Mouse (Mus musculus) neural tube, embryonic 15.5 days (tissue): ENCODE data around the gene Slc39a11. TPM values are rescaled to one million over a fixed set of nuclear protein-coding genes. Genes with fewer than 3 reads are reported as not detected.

ENCODE experiments used
- ATAC-seq: fragments of 200-750 bp; cut with Nextera tagmentation; 2 replicates; pipeline ENCODE4 v1.8.0; 2017; ENCODE audit warnings: mild to moderate bottlenecking, moderate TSS enrichment, moderate library complexity; ENCODE audit not compliant: low FRiP score
- H3K27ac ChIP-seq: fragments of 300-500 bp; sonication (generic); replicated peaks from 2 replicates; pipeline ENCODE4 v1.5.1; 2015; ENCODE audit warnings: mild to moderate bottlenecking, inconsistent platforms
- H3K27me3 ChIP-seq: fragments of 300-500 bp; sonication (generic); replicated peaks from 2 replicates; pipeline ENCODE4 v1.6.1; 2015; ENCODE audit warnings: inconsistent platforms
- H3K36me3 ChIP-seq: fragments of 300-500 bp; sonication (generic); 2 replicates; pipeline ENCODE4 v1.6.1; 2015; ENCODE audit warnings: inconsistent platforms
- H3K4me1 ChIP-seq: fragments of 300-500 bp; sonication (generic); 2 replicates; pipeline ENCODE4 v1.6.1; 2015; ENCODE audit warnings: inconsistent platforms
- H3K4me2 ChIP-seq: fragments of 300-500 bp; sonication (generic); 2 replicates; pipeline ENCODE4 v1.6.1; 2015; ENCODE audit warnings: inconsistent platforms, mild to moderate bottlenecking, moderate library complexity
- H3K4me3 ChIP-seq: fragments of 300-500 bp; sonication (generic); replicated peaks from 2 replicates; pipeline ENCODE4 v1.5.1; 2015; ENCODE audit warnings: mild to moderate bottlenecking, inconsistent platforms
- H3K9ac ChIP-seq: fragments of 300-500 bp; sonication (generic); replicated peaks from 2 replicates; pipeline ENCODE4 v1.6.1; 2015; ENCODE audit warnings: mild to moderate bottlenecking, inconsistent platforms
- H3K9me3 ChIP-seq: fragments of 300-500 bp; sonication (generic); replicated peaks from 2 replicates; pipeline ENCODE4 v1.6.1; 2016; ENCODE audit warnings: inconsistent platforms
- WGBS: fragments of 180-500 bp; shearing (Covaris S2); methylation state at CpG from one replicate; pipeline ENCODE4 v1.1.7; 2015; ENCODE audit warnings: mixed read lengths; 5-methylcytosine and 5-hydroxymethylcytosine counted together
- polyA plus RNA-seq: library from polyadenylated mRNA; unstranded; fragments of >200 nt; fragmentation: Nextera tagmentation; extraction: Ambion mirVana; gene quantifications from 2 replicates; pipeline ENCODE4 v1.2.1, GENCODE M21; 2015

Slc39a11 gene
- polyA plus RNA-seq, 1 experiment from 2014 or later: 27.7 TPM

DNA sequence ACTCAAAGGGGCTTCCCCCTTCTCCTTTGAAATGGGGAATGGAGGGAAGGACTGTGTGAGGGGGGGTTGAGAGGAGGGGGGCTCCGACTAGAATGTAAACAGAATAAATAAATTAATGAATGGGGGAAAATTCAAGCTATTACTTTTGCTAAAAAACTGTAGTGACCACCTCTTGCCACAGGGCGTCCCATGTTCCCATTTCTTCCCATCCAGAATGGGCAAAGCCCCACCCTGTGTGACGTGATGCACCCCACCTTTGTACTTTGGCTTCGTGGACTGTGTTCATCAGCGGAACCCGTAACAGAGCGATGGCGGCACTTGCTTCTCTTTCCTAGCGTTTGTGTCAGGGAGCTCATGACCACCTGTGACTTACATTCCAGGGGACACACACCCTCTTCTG, 273.8 kb downstream of the Slc39a11 start:
- H3K9ac ChIP-seq: no peak overlapping the region
- H3K27me3 ChIP-seq: no peaks in the 10 kb centered on the region
- H3K36me3 ChIP-seq: no peaks in the 10 kb centered on the region
- no peak overlapping the region for H3K4me3 ChIP-seq
- H3K4me1 ChIP-seq: peaks cover 12% of the 10 kb centered on the region; the same call in 1 of the 2 replicates
- 87% methylated on average over 9 of the region's 9 CpGs for WGBS
- H3K27ac ChIP-seq: no peak overlapping the region
- no peak for ATAC-seq
- H3K4me2 ChIP-seq: no peak overlapping the region
- no peaks in the 10 kb centered on the region for H3K9me3 ChIP-seq

DNA sequence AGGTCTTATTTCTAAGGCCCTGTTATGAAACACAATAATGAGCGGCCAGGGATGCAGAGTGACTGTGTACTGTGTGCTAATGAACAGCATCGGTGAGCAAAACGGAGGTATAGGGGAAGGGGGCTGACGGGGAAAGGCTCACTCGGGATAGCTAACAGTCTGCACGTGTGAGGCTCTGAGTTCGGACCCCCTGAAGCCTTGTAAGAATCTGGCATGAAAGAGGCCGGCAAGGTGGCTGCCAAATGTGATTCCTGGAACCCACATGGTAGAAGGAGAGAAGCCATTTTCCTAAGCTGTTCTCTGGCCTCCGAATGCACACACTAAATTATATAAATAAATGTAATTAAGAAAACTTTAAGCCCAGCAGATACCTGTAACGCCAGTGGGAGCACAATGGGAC, 276.0 kb downstream of the Slc39a11 start:
- Histone ChIP-seq H3K27me3 (no peaks in the 10 kb centered on the region), H3K27ac (no peak overlapping the region), H3K9me3 (no peaks in the 10 kb centered on the region), H3K4me3 (no peak overlapping the region), H3K36me3 (no peaks in the 10 kb centered on the region), H3K4me2 (no peak overlapping the region), H3K4me1 (peaks cover 12% of the 10 kb centered on the region; the same call in 1 of the 2 replicates), H3K9ac (no peak overlapping the region)
- no peak for ATAC-seq
- 61% methylated on average over 10 of the region's 10 CpGs for WGBS

DNA sequence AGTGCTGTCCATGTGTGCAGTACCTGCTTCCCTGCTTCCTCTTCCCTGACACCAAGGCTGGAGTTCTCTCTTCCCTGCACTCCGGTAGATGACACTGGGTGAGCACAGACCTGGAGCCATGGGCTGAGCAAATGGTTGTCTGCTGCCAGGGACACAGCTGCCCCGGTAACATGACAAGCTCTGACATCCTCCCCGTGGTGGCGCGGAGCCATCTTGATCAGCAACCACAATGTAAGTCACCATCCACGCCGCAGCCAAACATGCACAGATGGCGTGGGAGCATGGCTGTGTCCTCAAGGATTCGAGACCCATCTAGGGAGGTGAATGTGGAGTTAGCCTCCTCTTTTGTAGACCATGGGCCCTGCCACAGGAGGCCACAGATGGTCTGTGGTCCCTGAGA, 276.5 kb downstream of the Slc39a11 start:
- Histone ChIP-seq H3K27me3 (no peaks in the 10 kb centered on the region), H3K4me2 (no peak overlapping the region), H3K9ac (no peak overlapping the region), H3K9me3 (no peaks in the 10 kb centered on the region), H3K4me3 (no peak overlapping the region), H3K4me1 (peaks cover 12% of the 10 kb centered on the region; the same call in 1 of the 2 replicates), H3K27ac (no peak overlapping the region), H3K36me3 (no peaks in the 10 kb centered on the region)
- no peak for ATAC-seq
- 79% methylated on average over 9 of the region's 9 CpGs for WGBS

DNA sequence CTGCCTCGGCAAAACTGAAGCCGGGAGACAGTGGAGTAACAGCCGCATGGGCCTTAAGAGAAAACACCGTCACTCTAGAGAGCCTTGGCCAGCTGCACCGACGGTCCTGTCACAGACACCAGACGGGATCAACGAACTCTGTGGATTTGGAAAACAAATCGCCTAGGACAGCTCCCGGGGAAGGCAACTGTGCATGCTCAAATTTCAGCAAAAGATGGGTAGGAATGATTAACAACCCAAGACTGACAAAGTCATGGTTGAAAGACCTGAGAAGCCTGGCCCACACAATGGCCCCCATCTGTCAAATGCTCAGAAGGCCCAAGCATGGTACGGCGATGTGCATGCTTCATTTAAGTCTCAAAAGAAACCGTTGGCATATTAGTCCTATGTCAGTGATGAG, 281.8 kb downstream of the Slc39a11 start:
- no peak for ATAC-seq
- 21% methylated on average over 13 of the region's 13 CpGs for WGBS
- no peak overlapping the region for H3K4me2 ChIP-seq
- no peak overlapping the region for H3K9ac ChIP-seq
- no peaks in the 10 kb centered on the region for H3K27me3 ChIP-seq
- H3K36me3 ChIP-seq: no peaks in the 10 kb centered on the region
- no peak overlapping the region for H3K27ac ChIP-seq
- no peak overlapping the region for H3K4me3 ChIP-seq
- H3K9me3 ChIP-seq: no peaks in the 10 kb centered on the region
- peaks cover 10% of the 10 kb centered on the region; the same call in 1 of the 2 replicates for H3K4me1 ChIP-seq

DNA sequence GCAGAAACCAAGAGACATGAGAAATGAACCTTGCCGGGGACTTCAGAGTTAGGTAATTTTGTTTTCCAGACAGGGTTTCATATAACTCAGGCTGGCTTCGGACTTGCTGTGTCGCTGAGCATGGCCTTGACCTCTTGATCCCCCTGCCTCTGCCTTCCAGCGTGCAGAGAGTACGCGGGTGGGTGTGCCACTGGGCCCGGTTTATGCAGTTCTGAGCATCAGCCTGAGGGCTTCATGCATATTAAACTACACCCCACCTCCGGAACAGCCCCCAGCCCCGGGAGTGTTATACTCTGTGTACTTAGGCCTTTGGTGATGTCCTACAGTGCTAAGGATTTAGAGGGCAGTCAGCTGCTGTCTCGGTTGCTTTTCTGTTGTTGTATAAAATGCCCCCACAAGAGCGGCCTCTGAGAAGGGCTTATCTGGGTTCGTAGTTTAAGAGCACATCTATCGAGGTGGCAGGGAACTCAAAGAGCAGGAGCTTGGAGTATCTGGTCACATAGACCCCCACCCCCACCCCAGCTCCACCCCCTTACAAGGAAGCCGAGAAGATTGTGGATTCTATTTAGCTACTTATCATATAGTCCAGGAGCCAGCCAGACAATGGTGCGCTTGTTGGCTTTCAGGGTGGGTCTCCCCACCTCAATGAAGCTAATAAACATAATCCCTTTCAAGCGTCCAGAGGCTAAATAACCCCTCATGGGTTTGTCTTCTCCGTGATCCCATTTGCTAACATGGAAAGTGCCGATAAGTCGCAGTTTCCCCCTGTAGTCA, 283.4 kb downstream of the Slc39a11 start:
- no peaks in the 10 kb centered on the region for H3K27me3 ChIP-seq
- H3K4me2 ChIP-seq: no peak overlapping the region
- no peak for ATAC-seq
- H3K9me3 ChIP-seq: no peaks in the 10 kb centered on the region
- peaks cover 10% of the 10 kb centered on the region; the same call in 1 of the 2 replicates for H3K4me1 ChIP-seq
- H3K4me3 ChIP-seq: no peak overlapping the region
- no peak overlapping the region for H3K27ac ChIP-seq
- no peak overlapping the region for H3K9ac ChIP-seq
- H3K36me3 ChIP-seq: no peaks in the 10 kb centered on the region
- WGBS: 50% methylated on average over 19 of the region's 19 CpGs

DNA sequence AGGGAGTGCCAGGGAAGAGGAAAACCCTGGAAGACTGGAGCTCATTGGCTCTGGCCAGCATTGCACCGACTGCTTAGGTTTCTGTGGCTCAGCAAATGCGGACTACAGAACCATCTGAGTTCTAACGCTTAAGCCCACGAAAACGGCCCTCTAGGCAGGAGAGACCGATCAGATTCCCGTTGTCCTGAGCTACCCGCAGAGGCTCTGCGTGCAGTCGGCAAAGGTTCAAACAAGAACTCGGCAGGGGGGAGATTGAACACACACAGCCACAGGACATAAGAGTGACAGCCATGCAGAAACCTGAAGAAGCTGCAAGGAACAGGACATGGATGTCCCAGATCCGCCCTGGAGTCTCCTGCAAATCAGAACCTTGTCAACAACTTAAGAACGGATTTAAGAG, 286.1 kb downstream of the Slc39a11 start:
- Histone ChIP-seq H3K9ac (no peak overlapping the region), H3K4me1 (peaks cover 10% of the 10 kb centered on the region; the same call in 1 of the 2 replicates), H3K9me3 (no peaks in the 10 kb centered on the region), H3K36me3 (no peaks in the 10 kb centered on the region), H3K4me3 (no peak overlapping the region), H3K4me2 (no peak overlapping the region), H3K27ac (no peak overlapping the region), H3K27me3 (no peaks in the 10 kb centered on the region)
- 37% methylated on average over 13 of the region's 13 CpGs for WGBS
- ATAC-seq: no peak

DNA sequence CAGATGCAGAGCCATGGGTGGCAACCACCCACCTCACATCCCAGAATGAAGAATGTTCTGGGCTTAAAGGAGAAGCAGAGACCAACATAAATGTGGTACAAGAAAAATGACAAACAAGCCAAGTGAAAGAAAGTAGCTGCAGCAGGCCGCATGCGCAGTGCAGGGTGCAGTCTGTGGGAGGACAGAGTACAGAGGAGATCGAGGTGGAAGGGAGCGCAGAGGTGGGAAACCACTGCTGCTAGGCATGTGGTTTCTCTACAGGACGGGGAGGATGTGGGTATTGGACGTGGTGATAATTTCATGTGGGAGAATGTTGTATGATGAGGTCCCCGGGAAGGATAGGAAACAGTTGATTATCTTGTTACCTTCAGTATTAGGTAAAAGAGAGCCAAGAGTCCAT, 287.3 kb downstream of the Slc39a11 start:
- no peaks in the 10 kb centered on the region for H3K27me3 ChIP-seq
- no peak overlapping the region for H3K9ac ChIP-seq
- H3K36me3 ChIP-seq: no peaks in the 10 kb centered on the region
- WGBS: 95% methylated on average over 7 of the region's 7 CpGs
- peaks cover 5% of the 10 kb centered on the region; the same call in 1 of the 2 replicates for H3K4me1 ChIP-seq
- no peak overlapping the region for H3K4me3 ChIP-seq
- no peaks in the 10 kb centered on the region for H3K9me3 ChIP-seq
- H3K4me2 ChIP-seq: no peak overlapping the region
- no peak for ATAC-seq
- H3K27ac ChIP-seq: no peak overlapping the region

DNA sequence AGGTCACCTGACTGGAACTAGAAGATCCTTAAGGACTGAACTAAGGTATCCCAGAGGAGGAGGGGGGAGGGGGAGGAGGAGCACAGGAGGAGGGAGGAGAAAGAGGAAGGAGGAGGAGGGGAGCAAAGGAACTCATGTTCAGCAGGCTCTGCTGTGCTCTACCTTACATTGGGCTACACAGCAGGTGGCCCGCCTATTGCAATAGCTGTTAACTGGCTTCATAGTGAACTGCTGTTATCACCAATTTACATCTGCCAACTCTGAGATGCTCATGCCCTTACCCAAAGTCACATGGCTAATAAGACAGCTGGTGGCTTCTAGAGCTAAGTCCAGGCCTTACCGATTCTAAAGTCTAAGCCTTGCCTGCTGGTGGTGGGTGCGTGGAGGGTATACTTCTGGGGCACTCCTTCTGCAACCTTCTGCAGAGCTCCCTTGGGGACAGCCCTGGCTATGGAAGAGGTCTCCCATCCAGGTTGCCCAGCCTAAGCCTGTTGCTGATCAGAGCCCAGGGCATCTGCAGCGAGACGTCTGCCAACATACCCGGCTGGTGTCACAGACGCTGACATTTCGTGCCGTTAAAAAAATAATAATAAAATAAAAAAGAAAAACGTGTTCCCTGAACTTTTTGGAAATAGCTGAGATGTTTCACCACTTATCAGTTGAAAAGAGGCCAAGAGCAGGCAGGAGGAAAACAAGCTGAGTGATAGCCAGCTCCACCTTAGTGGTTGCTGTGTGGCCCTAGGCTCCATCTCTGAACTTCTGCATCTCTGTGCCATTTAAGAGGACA, 289.6 kb downstream of the Slc39a11 start:
- whole genome bisulfite sequencing: 87% methylated on average over 10 of the region's 10 CpGs
- Histone ChIP-seq H3K4me2 (no peak overlapping the region), H3K9me3 (no peaks in the 10 kb centered on the region), H3K4me3 (no peak overlapping the region), H3K27ac (no peak overlapping the region), H3K4me1 (peaks cover 5% of the 10 kb centered on the region; the same call in 1 of the 2 replicates), H3K36me3 (no peaks in the 10 kb centered on the region), H3K9ac (no peak overlapping the region), H3K27me3 (no peaks in the 10 kb centered on the region)
- ATAC-seq: no peak

DNA sequence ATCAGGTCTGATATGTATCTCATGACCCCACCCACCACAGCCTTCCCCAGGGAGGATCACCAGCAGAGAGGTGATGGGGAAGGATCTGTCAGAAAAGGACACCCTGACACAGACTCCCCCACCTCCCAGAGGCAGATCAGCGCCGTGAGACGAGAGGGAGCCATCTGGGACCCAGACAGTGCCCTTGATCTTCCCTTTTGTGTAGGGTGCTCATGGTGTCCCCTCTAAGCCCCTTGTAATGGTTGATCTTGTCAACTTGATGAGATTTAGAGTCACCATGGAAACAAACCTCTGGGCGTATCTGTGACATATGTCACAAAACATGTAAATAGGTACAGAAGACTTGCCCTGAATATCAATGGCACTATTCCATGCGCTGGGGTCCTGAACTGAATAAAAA, 293.9 kb downstream of the Slc39a11 start:
- Histone ChIP-seq H3K27me3 (no peaks in the 10 kb centered on the region), H3K9ac (no peak overlapping the region), H3K4me1 (0 out of 2 replicates have a peak, but pooled peaks cover 9% of the 10 kb centered on the region), H3K36me3 (no peaks in the 10 kb centered on the region), H3K27ac (no peak overlapping the region), H3K4me2 (no peak overlapping the region), H3K4me3 (no peak overlapping the region), H3K9me3 (no peaks in the 10 kb centered on the region)
- no peak for ATAC-seq
- WGBS: 48% methylated on average over 5 of the region's 5 CpGs

DNA sequence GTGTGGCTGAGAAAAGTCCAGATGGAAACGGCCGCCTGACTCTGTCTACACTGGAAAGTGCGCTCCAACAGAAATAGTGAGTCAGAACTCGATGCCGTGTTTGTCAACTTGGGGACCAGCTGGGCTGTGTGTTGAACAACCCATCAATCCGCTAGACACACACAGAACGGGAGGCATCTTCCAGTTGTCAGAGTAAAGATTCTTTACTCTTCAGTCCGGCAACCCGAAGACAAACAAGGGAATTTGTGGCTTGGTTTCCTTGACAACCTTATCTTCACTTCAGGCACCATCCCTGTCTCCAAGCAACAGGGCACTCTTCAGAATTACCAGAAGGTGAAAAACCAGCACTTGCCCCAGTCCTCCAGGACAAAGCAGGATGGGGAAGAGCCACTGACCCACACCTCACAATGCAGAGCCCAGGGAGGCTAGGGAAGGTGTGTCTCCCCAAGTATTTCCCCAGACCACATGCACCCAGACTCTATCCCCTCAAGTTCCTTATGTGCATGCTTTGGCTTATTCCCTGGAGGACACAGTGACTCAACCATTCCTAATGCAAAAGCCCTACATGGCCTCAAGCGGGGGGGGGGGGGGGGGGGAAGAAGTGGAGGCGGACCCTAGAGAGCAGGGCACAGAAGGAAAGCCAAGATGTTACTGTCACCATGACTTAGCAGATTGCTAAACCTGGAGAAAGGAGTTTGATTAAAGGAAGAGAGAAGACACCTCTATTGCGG, 297.6 kb downstream of the Slc39a11 start:
- 52% methylated on average over 12 of the region's 12 CpGs for WGBS
- Histone ChIP-seq H3K27me3 (no peaks in the 10 kb centered on the region), H3K4me1 (0 out of 2 replicates have a peak, but pooled peaks cover 11% of the 10 kb centered on the region), H3K9ac (no peak overlapping the region), H3K4me2 (no peak overlapping the region), H3K9me3 (0 out of 2 replicates have a peak, but pooled peaks cover 4% of the 10 kb centered on the region), H3K36me3 (0 out of 2 replicates have a peak, but pooled peaks cover 3% of the 10 kb centered on the region), H3K27ac (no peak overlapping the region), H3K4me3 (no peak overlapping the region)
- no peak for ATAC-seq

DNA sequence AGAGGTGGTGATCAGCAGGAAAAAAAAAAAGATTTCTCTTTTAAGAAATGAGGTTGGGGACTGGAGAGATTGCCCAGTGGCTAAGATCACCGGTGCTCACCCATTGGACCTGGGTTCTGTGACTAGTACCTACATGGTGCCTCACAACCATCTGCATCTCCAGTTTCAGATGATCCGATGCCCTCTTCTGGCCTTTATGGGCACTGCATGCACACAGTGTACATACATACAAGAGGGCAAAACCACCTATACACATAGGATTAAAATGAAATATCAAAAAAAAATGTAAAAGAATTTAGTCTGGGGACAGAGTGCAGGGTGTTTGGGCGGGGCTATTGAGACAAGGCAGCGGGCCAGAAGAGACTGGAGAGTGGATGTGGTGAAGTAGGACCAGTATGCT, 299.3 kb downstream of the Slc39a11 start:
- H3K4me3 ChIP-seq: no peak overlapping the region
- H3K9me3 ChIP-seq: 0 out of 2 replicates have a peak, but pooled peaks cover 4% of the 10 kb centered on the region
- no peak overlapping the region for H3K4me2 ChIP-seq
- no peaks in the 10 kb centered on the region for H3K27me3 ChIP-seq
- no peak for ATAC-seq
- H3K27ac ChIP-seq: no peak overlapping the region
- 93% methylated on average over 4 of the region's 4 CpGs for WGBS
- 0 out of 2 replicates have a peak, but pooled peaks cover 3% of the 10 kb centered on the region for H3K36me3 ChIP-seq
- peaks cover 17% of the 10 kb centered on the region; the same call in 1 of the 2 replicates for H3K4me1 ChIP-seq
- H3K9ac ChIP-seq: no peak overlapping the region
